Mouse (Mus musculus) limb, embryonic 15.5 days (tissue): ENCODE measurements around the gene 0610010F05Rik. TPM values are rescaled to one million over a fixed set of nuclear protein-coding genes. Genes with fewer than 3 reads are reported as not detected.
"Not testable (repeated sequence)": the region's sequence is repeated elsewhere in the genome, so short reads cannot be mapped to it uniquely, and the experiment has no call there.

Experiments used
- ATAC-seq: fragments of 200-750 bp; cut with Nextera tagmentation; 2 replicates; pipeline ENCODE4 v1.8.0; 2017; ENCODE audit warnings: low read depth, moderate TSS enrichment; ENCODE audit not compliant: insufficient number of reproducible peaks, low FRiP score, low TSS enrichment
- H3K27ac ChIP-seq: fragments of 300-500 bp; sonication (generic); 2 replicates; pipeline ENCODE4 v1.5.1; 2015; ENCODE audit warnings: moderate library complexity, mild to moderate bottlenecking, inconsistent platforms
- H3K27me3 ChIP-seq: fragments of 300-500 bp; sonication (generic); 2 replicates; pipeline ENCODE4 v1.6.1; 2015; ENCODE audit warnings: inconsistent platforms
- H3K36me3 ChIP-seq: fragments of 300-500 bp; sonication (generic); 2 replicates; pipeline ENCODE4 v1.6.1; 2015; ENCODE audit warnings: inconsistent platforms
- H3K4me1 ChIP-seq: fragments of 300-500 bp; sonication (generic); 2 replicates; pipeline ENCODE4 v1.6.1; 2015; ENCODE audit warnings: inconsistent platforms
- H3K4me2 ChIP-seq: fragments of 300-500 bp; sonication (generic); 2 replicates; pipeline ENCODE4 v1.6.1; 2015; ENCODE audit warnings: mild to moderate bottlenecking, inconsistent platforms
- H3K4me3 ChIP-seq: fragments of 300-500 bp; sonication (generic); 2 replicates; pipeline ENCODE4 v1.5.1; 2015; ENCODE audit warnings: mild to moderate bottlenecking, inconsistent platforms
- H3K9ac ChIP-seq: fragments of 300-500 bp; sonication (generic); 2 replicates; pipeline ENCODE4 v1.6.1; 2015; ENCODE audit warnings: inconsistent platforms
- H3K9me3 ChIP-seq: fragments of 300-500 bp; sonication (generic); 2 replicates; pipeline ENCODE4 v1.6.1; 2016; ENCODE audit warnings: inconsistent platforms
- WGBS: fragments of 180-500 bp; shearing (Covaris S2); methylation state at CpG from one replicate; pipeline ENCODE4 v1.1.7; 2015; 5-methylcytosine and 5-hydroxymethylcytosine counted together
- polyA plus RNA-seq: library from polyadenylated mRNA; unstranded; fragments of >200 nt; fragmentation: Nextera tagmentation; extraction: Ambion mirVana; gene quantifications from 2 replicates; pipeline ENCODE4 v1.2.1, GENCODE M21; 2015

Gene 0610010F05Rik
- polyA plus RNA-seq, 1 experiment from 2014 or later = 19.4 TPM

DNA sequence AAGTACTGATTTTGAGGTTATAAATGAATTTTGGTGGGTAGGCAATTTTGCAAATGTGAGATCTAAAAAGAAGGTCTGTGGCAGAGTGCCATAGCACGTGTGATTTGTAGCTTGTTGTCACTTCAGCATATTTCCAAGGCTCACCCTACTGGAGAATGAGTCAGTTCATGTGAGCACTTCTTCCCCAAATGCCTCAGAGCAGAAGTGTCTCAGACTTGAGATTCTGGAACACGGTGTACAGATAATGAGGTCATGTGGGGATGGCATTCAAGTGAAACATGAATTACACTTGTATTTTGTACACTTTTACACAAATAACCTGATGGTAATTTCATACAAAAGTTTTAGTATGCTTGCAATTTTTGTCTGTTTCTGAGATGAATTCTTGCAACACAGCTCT is 24.4 kb upstream of the 0610010F05Rik start:
- no peak overlapping the region for H3K9ac ChIP-seq
- H3K27ac ChIP-seq = no peak overlapping the region
- 0 out of 2 replicates have a peak, but pooled peaks cover 3% of the 10 kb centered on the region for H3K36me3 ChIP-seq
- no peaks in the 10 kb centered on the region for H3K9me3 ChIP-seq
- H3K4me2 ChIP-seq = no peak overlapping the region
- no peaks in the 10 kb centered on the region for H3K27me3 ChIP-seq
- no peak for ATAC-seq
- H3K4me1 ChIP-seq = peaks cover 1% of the 10 kb centered on the region; the same call in 1 of the 2 replicates
- no peak overlapping the region for H3K4me3 ChIP-seq
- 73% methylated on average over 2 of the region's 2 CpGs for WGBS

DNA sequence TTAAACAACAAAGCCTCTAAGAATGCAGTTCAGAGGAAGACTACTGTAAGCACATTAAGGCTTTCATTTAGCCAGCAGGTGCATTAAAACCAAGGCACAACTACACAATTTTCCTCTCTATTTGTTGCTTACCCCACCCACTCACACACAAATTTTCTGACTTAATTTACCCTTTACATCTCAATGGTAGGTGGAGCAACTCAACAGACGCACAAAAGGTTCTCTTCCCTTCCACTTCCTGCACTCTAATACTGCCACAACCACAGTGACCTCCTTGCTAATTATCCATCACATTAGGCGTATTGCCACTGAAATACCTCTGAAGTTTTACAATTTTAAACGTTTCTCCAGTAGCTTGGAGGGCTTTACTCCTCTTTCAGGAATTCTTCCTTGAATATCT is 20.2 kb upstream of the 0610010F05Rik start:
- Histone ChIP-seq H3K36me3 (peaks cover 22% of the 10 kb centered on the region), H3K4me1 (no peaks in the 10 kb centered on the region), H3K27ac (no peak overlapping the region), H3K4me3 (no peak overlapping the region), H3K27me3 (no peaks in the 10 kb centered on the region), H3K9me3 (no peaks in the 10 kb centered on the region), H3K9ac (no peak overlapping the region), H3K4me2 (no peak overlapping the region)
- ATAC-seq = no peak
- 57% methylated on average over 3 of the region's 3 CpGs for WGBS

DNA sequence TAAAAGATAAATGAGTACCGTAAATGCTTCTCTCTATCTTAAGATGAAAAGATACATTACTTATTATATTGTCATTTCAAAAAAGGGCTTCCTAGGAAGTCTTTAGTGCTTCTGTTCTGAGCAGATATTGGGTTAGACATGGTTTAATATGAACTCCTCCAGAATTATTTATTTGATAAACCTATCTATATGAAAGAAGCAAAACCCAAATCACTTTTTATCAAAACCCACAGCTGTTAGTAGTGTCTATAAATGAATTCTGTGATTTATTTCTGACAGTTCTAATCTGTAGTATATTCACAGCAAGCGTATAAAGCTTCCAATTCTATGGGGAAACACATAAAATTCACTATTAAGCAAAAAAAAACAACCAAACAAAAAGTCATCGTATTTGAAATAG is 14.4 kb upstream of the 0610010F05Rik start:
- H3K9ac ChIP-seq = no peak overlapping the region
- no peaks in the 10 kb centered on the region for H3K4me1 ChIP-seq
- WGBS = 97% methylated on average over 3 of the region's 3 CpGs
- no peaks in the 10 kb centered on the region for H3K27me3 ChIP-seq
- no peak overlapping the region for H3K4me3 ChIP-seq
- H3K4me2 ChIP-seq = no peak overlapping the region
- no peak overlapping the region for H3K27ac ChIP-seq
- H3K9me3 ChIP-seq = no peaks in the 10 kb centered on the region
- ATAC-seq = no peak
- H3K36me3 ChIP-seq = peaks cover 35% of the 10 kb centered on the region

DNA sequence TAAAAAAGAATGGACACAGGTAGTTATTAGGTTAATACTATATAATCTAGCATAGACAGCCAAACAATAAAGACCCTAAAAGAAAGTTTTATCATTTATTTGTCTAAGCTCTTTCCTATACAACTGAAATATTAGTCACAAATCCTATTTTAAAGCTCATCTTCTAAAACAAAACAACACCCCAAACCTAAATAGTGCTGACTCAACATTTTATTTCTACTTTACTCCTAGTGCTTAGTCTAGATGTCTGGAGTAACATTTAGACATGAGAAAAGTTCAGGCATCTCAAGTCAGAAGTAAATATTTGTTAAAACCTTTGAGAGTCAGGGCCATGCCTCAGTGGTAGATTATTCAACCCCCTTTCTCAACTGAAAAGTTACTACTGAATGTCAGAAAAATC is 14.0 kb upstream of the 0610010F05Rik start:
- H3K9ac ChIP-seq = no peak overlapping the region
- ATAC-seq = no peak
- H3K4me1 ChIP-seq = no peaks in the 10 kb centered on the region
- H3K36me3 ChIP-seq = peaks cover 35% of the 10 kb centered on the region
- H3K27ac ChIP-seq = no peak overlapping the region
- no peak overlapping the region for H3K4me3 ChIP-seq
- no peak overlapping the region for H3K4me2 ChIP-seq
- no peaks in the 10 kb centered on the region for H3K9me3 ChIP-seq
- H3K27me3 ChIP-seq = no peaks in the 10 kb centered on the region

DNA sequence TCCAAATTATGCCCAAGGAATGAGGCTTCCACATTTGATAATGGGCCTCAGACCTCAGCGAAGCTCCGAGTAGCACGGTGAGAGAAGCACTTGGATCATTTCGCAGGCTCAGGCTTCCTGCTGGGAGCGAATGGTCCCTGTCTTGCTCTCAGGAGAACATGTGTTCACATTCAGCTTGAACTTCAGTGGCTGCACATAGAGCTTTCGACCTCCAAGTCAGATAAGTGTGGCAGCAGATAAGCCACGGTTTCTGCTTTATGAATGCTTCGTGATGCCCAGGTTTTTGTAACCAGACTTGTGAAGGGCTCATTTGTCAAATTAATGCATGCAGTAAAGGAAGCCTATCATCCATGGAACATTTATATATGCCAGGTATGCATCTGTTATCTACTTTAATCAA is 1.1 kb upstream of the 0610010F05Rik start:
- no peak for ATAC-seq
- Histone ChIP-seq H3K4me1 (0 out of 2 replicates have a peak, but pooled peaks cover 3% of the 10 kb centered on the region), H3K4me3 (no peak overlapping the region), H3K9ac (no peak overlapping the region), H3K36me3 (no peaks in the 10 kb centered on the region), H3K9me3 (no peaks in the 10 kb centered on the region), H3K4me2 (no peak overlapping the region), H3K27me3 (no peaks in the 10 kb centered on the region), H3K27ac (no peak overlapping the region)
- WGBS = 68% methylated on average over 8 of the region's 8 CpGs

DNA sequence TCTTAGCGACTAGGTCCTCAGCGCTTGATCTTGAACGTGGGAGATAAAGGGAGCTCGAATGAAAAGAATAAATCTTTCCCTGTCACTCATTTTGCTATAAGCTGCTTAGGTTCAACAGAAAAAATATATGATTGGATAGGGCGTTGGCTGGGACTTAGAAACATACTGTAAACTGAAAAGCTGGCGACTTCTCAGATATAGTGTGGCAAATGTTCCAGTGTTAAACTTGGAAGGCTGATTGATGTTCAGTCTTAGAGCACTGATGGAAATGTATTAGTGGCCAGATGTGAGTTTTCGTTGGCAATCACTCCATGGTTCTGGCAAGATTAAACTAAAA is 408 bp upstream of the 0610010F05Rik start:
- Histone ChIP-seq H3K4me2 (peak overlapping the region; percentile 76), H3K9ac (no peak overlapping the region), H3K4me3 (peak overlapping the region; percentile 92), H3K36me3 (no peaks in the 10 kb centered on the region), H3K27me3 (no peaks in the 10 kb centered on the region), H3K4me1 (0 out of 2 replicates have a peak, but pooled peaks cover 3% of the 10 kb centered on the region), H3K9me3 (no peaks in the 10 kb centered on the region), H3K27ac (peak overlapping the region; percentile 44; the same call in 1 of the 2 replicates)
- peak; percentile 43; the same call in 1 of the 2 replicates for ATAC-seq
- WGBS = 7% methylated on average over 7 of the region's 7 CpGs

DNA sequence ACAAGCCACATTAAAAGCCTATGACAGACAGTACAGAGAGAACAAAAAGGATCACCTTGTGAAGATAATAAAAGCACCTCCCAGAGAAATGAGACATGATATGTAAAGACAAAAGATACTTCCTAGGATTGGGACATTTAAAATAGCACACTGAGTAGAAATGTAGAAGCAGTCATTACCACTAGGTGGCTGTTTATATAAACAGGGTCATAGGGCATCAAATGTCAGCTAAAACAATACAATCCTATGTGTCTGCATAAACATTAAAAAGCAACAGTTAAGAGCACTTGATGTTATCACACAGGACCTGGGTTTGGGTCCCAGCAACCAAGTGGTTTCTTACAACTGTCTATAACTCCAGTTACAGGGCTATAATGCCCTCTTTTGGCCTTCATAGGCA is 2.8 kb downstream of the 0610010F05Rik start:
- ATAC-seq = no peak
- H3K4me1 ChIP-seq = 0 out of 2 replicates have a peak, but pooled peaks cover 3% of the 10 kb centered on the region
- H3K27ac ChIP-seq = no peak overlapping the region
- H3K9me3 ChIP-seq = no peaks in the 10 kb centered on the region
- no peak overlapping the region for H3K9ac ChIP-seq
- 0 out of 2 replicates have a peak, but pooled peaks cover 6% of the 10 kb centered on the region for H3K36me3 ChIP-seq
- no peaks in the 10 kb centered on the region for H3K27me3 ChIP-seq
- H3K4me2 ChIP-seq = no peak overlapping the region
- H3K4me3 ChIP-seq = no peak overlapping the region

DNA sequence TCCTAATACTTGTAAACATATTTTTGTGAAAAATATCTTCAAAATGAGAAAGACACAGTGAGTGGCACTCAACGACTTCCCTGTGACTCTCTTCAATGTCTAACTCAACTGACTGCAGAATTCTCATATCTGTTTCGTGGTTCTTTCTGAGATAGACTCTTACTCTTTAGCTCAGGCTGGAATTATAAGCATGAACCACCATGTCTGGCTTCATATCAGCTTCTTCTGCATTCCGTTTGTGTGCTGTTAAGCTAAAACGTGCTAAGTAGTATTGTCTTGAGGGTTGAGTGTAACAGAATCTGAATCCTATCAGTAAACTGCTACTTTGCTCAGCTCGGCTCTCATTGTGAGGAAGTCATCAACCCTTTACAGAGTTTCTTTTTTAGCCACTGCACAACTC is 14.4 kb downstream of the 0610010F05Rik start:
- Histone ChIP-seq H3K4me3 (no peak overlapping the region), H3K27me3 (no peaks in the 10 kb centered on the region), H3K9ac (no peak overlapping the region), H3K9me3 (no peaks in the 10 kb centered on the region), H3K36me3 (peaks cover 12% of the 10 kb centered on the region), H3K27ac (no peak overlapping the region), H3K4me2 (no peak overlapping the region), H3K4me1 (no peaks in the 10 kb centered on the region)
- 79% methylated on average over 5 of the region's 5 CpGs for WGBS
- no peak for ATAC-seq

DNA sequence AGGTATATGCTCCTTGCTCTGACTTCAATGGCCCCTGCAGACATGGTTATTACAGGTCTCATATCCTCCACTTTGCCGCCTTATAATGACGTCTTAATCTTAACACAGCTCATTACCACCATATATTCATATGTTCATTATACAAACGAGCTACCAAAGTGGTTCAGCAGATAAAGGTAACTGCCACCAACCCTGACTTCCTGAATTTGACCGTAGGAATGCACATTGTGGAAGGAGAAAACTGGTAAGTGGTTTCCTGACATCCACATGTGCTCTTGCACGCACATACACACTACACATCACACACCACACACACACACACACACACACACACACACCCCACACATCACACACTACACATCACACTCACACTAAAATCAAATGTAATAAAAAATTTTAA is 18.9 kb downstream of the 0610010F05Rik start:
- no peaks in the 10 kb centered on the region for H3K27me3 ChIP-seq
- no peak overlapping the region for H3K4me2 ChIP-seq
- WGBS = 77% methylated on average over 5 of the region's 5 CpGs
- ATAC-seq = no peak
- no peaks in the 10 kb centered on the region for H3K4me1 ChIP-seq
- H3K27ac ChIP-seq = no peak overlapping the region
- H3K9me3 ChIP-seq = no peaks in the 10 kb centered on the region
- no peak overlapping the region for H3K4me3 ChIP-seq
- peaks cover 7% of the 10 kb centered on the region; the same call in 1 of the 2 replicates for H3K36me3 ChIP-seq
- H3K9ac ChIP-seq = no peak overlapping the region

DNA sequence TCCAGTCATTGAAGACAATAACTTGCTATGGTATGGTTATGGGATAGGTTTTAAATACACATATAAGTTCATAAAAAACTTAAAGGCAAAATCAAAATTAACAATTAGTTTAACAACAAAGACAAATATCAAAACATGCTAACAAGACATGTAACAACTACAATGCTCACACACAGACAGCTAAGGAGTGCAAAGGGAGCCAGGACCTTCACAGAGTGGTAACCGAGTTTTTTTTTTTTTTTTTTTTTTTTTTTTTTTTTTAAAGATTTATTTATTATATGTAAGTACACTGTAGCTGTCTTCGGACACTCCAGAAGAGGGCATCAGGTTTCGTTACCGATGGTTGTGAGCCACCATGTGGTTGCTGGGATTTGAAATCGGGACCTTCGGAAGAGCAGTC is 26.1 kb downstream of the 0610010F05Rik start:
- H3K27ac ChIP-seq, H3K36me3 ChIP-seq, H3K4me3 ChIP-seq, H3K9ac ChIP-seq, H3K4me2 ChIP-seq, H3K27me3 ChIP-seq, H3K4me1 ChIP-seq, ATAC-seq, H3K9me3 ChIP-seq: not testable (repeated sequence)
- 91% methylated on average over 6 of the region's 6 CpGs for WGBS

DNA sequence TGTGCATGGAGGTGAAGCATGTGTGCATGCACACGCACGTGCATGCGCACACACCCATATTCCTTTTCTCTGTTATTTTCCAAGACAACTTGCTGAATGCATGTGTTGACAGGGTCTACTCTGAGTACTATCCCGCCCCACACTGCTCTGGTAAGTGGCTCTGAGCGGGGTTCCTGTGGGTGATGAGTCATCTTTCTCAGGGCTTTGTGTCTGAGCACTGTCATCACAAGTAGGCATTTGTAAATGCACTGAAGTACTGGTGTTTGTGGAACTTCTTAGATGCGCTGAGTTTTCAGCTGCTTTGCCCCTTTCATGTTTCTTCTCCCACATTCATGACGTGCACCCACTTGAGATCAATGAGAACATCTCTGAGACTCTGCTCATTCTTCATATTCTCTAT is 63.3 kb downstream of the 0610010F05Rik start:
- Histone ChIP-seq H3K9ac (no peak overlapping the region), H3K9me3 (no peaks in the 10 kb centered on the region), H3K4me2 (no peak overlapping the region), H3K36me3 (peaks cover 19% of the 10 kb centered on the region), H3K4me1 (no peaks in the 10 kb centered on the region), H3K27ac (no peak overlapping the region), H3K4me3 (no peak overlapping the region), H3K27me3 (no peaks in the 10 kb centered on the region)
- ATAC-seq = no peak
- WGBS = 92% methylated on average over 7 of the region's 7 CpGs

DNA sequence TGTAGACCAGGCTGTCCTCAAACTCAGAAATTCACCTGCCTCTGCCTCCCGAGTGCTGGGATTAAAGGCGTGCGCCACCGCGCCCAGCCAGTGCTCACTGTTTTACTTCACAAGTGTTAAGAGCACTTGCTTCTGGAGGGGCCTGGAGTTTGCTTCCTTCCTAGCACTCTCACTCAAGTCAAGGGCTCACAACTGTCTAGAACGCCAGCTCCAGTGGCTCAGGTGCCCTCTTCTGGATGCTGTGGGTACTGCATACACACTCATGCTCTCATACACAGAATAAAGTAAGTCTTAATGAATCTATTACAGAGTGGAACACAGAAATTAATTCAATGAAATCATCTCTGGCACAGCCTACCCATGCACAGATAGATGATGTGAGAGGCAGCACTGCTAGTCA is 67.7 kb downstream of the 0610010F05Rik start:
- Histone ChIP-seq H3K9me3 (no peaks in the 10 kb centered on the region), H3K36me3 (peaks cover 8% of the 10 kb centered on the region; the same call in 1 of the 2 replicates), H3K9ac (no peak overlapping the region), H3K4me2 (no peak overlapping the region), H3K27me3 (no peaks in the 10 kb centered on the region), H3K27ac (no peak overlapping the region), H3K4me1 (no peaks in the 10 kb centered on the region), H3K4me3 (no peak overlapping the region)
- no peak for ATAC-seq
- 48% methylated on average over 6 of the region's 6 CpGs for WGBS

DNA sequence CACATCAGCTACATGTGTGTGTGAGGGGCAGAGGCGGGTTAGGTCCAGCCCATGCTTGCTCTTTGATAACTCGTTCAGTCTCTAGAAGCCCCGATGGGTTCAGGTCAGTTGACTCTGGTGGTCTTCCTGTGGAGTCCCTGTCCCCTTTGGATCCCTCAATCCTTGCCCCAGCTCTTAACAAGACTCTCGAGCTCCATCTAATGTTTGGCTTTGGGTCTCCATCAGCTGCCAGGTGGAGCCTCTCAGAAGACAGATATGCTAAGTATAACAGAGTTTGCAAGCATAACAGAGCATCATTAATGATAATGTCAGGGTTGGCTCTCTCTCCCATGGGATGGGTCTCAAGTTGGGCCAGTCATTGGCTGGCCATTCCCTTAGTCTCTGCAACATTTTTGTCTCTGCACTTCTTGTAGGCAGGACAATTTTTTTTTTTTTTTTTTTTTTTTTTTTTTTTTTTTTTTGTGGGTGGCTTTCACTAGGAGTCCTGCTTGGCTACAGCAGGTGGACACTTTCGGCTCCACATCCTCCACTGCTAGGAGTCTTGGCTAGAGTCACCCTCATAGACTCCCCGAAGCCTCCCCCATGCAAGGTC is 76.3 kb downstream of the 0610010F05Rik start:
- no peaks in the 10 kb centered on the region for H3K9me3 ChIP-seq
- H3K4me3 ChIP-seq = no peak overlapping the region
- no peaks in the 10 kb centered on the region for H3K4me1 ChIP-seq
- no peak for ATAC-seq
- H3K27ac ChIP-seq = no peak overlapping the region
- no peaks in the 10 kb centered on the region for H3K27me3 ChIP-seq
- 64% methylated on average over 6 of the region's 6 CpGs for WGBS
- no peak overlapping the region for H3K4me2 ChIP-seq
- no peak overlapping the region for H3K9ac ChIP-seq
- no peaks in the 10 kb centered on the region for H3K36me3 ChIP-seq
